Mouse (Mus musculus): Measurements from ENCODE around the gene Itga4. TPM values are rescaled to one million over a fixed set of nuclear protein-coding genes. Genes with fewer than 3 reads are reported as not detected.

Itga4 gene
- polyA plus RNA-seq, 1 experiment: 6.0 TPM

DNA sequence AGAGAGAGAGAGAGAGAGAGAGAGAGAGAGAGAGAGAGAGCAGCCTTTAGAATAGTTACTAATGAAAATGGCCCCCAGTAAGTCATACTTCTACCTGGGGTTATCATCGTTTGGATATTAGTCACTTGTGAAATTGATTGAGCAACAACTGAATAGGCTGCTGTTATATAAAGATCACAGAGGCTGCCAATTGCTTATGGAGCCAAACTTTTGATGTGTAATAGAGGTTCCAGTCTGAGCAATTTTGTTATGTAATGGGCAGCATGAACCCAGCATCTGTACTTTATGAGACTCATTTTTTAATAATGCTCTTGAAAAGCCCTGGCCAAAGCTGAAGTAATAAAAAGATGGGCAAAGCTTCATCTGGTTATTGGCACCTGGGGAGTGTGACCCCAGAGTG is 34.9 kb downstream of the Itga4 start:
- no peak overlapping the region for H3K27ac ChIP-seq (ENCODE audit: insufficient read depth, low read length)
- H3K4me1 ChIP-seq (ENCODE audit: control insufficient read depth, insufficient read depth, low read length): no peaks in the 10 kb centered on the region; the same call in 1 of the 2 replicates
- TF ChIP-seq CTCF (IDR thresholded peaks at IDR 0.05; ENCODE audit: extremely low read depth, insufficient read depth, low read length): no peak
- TF ChIP-seq POLR2A (IDR thresholded peaks at IDR 0.05; ENCODE audit: extremely low read depth, insufficient read depth, low read length): no peak
- no peak overlapping the region for H3K4me3 ChIP-seq (ENCODE audit: insufficient read depth, low read length)

- Histone ChIP-seq H3K4me1 (ENCODE audit: control insufficient read depth, insufficient read depth, low read length) (no peaks in the 10 kb centered on the region; the same call in 1 of the 2 replicates), H3K27ac (ENCODE audit: insufficient read depth, low read length) (no peak overlapping the region), H3K4me3 (ENCODE audit: insufficient read depth, low read length) (no peak overlapping the region)
- no peak for TF ChIP-seq POLR2A (IDR thresholded peaks at IDR 0.05; ENCODE audit: extremely low read depth, insufficient read depth, low read length)
- TF ChIP-seq CTCF (IDR thresholded peaks at IDR 0.05; ENCODE audit: extremely low read depth, insufficient read depth, low read length): no peak
Measured at GRCm38 (mm10) chr2:79291922-79292321, 36.7 kb downstream of the Itga4 start.

DNA sequence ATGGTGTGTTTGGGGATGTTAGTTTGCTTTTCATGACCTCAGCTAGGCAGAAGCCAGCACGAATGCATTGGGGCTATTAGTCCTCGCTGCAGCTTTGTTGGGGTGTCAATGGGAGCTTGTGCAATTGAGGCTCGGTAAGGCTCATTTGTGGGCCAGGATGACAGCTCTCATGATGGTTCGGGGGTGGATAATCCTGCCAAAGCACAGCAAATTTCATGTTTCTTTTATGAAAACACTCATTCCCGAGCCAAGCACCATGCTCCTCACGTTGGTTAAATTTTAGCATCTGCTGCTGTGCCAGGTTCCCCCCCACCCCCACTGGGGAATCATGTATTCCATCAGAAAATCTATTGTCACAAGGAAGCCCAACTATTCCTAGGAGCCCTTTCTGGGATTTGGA is 37.2 kb downstream of the Itga4 start:
- H3K4me3 ChIP-seq (ENCODE audit: insufficient read depth, low read length): no peak overlapping the region
- H3K4me1 ChIP-seq (ENCODE audit: control insufficient read depth, insufficient read depth, low read length): no peaks in the 10 kb centered on the region; the same call in 1 of the 2 replicates
- TF ChIP-seq CTCF (IDR thresholded peaks at IDR 0.05; ENCODE audit: extremely low read depth, insufficient read depth, low read length) (no peak), POLR2A (IDR thresholded peaks at IDR 0.05; ENCODE audit: extremely low read depth, insufficient read depth, low read length) (no peak)
- no peak overlapping the region for H3K27ac ChIP-seq (ENCODE audit: insufficient read depth, low read length)

GRCm38 (mm10) chr2:79302398-79302797 is 47.2 kb downstream of the Itga4 start:
- H3K4me1 ChIP-seq (ENCODE audit: control insufficient read depth, insufficient read depth, low read length): no peaks in the 10 kb centered on the region
- H3K27ac ChIP-seq (ENCODE audit: insufficient read depth, low read length): no peak overlapping the region
- TF ChIP-seq CTCF (IDR thresholded peaks at IDR 0.05; ENCODE audit: extremely low read depth, insufficient read depth, low read length) (no peak), POLR2A (IDR thresholded peaks at IDR 0.05; ENCODE audit: extremely low read depth, insufficient read depth, low read length) (no peak)
- H3K4me3 ChIP-seq (ENCODE audit: insufficient read depth, low read length): no peak overlapping the region

DNA sequence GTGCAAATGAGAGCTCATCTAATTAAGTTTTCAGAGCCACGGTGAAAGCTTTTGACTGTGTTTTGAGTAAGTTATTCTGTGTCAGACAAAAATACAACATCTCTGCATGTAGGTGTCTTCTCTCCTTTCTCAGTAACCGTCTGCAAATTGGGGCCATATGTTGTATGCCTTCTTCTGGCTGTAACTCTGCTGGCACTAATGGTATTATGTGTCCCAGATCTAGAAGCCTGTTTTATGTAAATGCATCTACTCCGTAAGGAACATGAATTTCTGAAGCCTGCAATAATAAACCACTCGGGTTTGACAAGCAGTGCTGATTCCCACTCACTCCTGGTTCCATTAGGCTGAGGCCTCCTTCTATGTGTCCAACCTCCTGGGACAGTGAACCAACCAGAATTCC is 52.3 kb downstream of the Itga4 start:
- no peak overlapping the region for H3K27ac ChIP-seq (ENCODE audit: insufficient read depth, low read length)
- no peak overlapping the region for H3K4me3 ChIP-seq (ENCODE audit: insufficient read depth, low read length)
- peaks cover 2% of the 10 kb centered on the region; the same call in 1 of the 2 replicates for H3K4me1 ChIP-seq (ENCODE audit: control insufficient read depth, insufficient read depth, low read length)
- TF ChIP-seq CTCF (IDR thresholded peaks at IDR 0.05; ENCODE audit: extremely low read depth, insufficient read depth, low read length): no peak
- TF ChIP-seq POLR2A (IDR thresholded peaks at IDR 0.05; ENCODE audit: extremely low read depth, insufficient read depth, low read length): no peak

- Histone ChIP-seq H3K27ac (ENCODE audit: insufficient read depth, low read length) (no peak overlapping the region), H3K4me1 (ENCODE audit: control insufficient read depth, insufficient read depth, low read length) (peaks cover 2% of the 10 kb centered on the region; the same call in 1 of the 2 replicates), H3K4me3 (ENCODE audit: insufficient read depth, low read length) (no peak overlapping the region)
- TF ChIP-seq CTCF (IDR thresholded peaks at IDR 0.05; ENCODE audit: extremely low read depth, insufficient read depth, low read length) (no peak), POLR2A (IDR thresholded peaks at IDR 0.05; ENCODE audit: extremely low read depth, insufficient read depth, low read length) (no peak)
Measured at GRCm38 (mm10) chr2:79309454-79310118, 54.4 kb downstream of the Itga4 start.

GRCm38 (mm10) chr2:79312499-79312898 is 57.3 kb downstream of the Itga4 start:
- H3K27ac ChIP-seq (ENCODE audit: insufficient read depth, low read length): no peak overlapping the region
- no peak overlapping the region for H3K4me3 ChIP-seq (ENCODE audit: insufficient read depth, low read length)
- peaks cover 2% of the 10 kb centered on the region; the same call in 1 of the 2 replicates for H3K4me1 ChIP-seq (ENCODE audit: control insufficient read depth, insufficient read depth, low read length)
- TF ChIP-seq POLR2A (IDR thresholded peaks at IDR 0.05; ENCODE audit: extremely low read depth, insufficient read depth, low read length) (no peak), CTCF (IDR thresholded peaks at IDR 0.05; ENCODE audit: extremely low read depth, insufficient read depth, low read length) (no peak)

DNA sequence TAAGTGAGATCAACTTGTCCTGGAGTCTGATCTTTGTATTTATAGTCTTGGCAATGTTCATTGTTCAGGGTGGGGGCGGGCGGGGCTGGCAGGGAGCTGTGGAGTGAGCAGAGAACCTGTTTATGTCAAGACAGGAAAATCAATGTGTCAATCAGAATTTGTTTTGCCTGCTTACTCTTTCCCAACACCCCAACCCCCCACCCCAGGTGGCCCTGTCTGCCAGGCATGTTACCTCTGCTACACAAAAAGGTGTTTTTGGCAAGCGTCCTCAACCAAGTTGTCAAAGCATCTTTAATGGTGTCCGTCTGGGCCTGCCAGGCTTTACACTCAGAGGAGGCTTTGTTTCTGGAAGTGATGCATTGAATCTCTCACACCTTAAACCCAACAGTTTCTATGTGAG is 59.9 kb downstream of the Itga4 start:
- Histone ChIP-seq H3K27ac (ENCODE audit: insufficient read depth, low read length) (no peak overlapping the region), H3K4me3 (ENCODE audit: insufficient read depth, low read length) (no peak overlapping the region), H3K4me1 (ENCODE audit: control insufficient read depth, insufficient read depth, low read length) (no peaks in the 10 kb centered on the region)
- TF ChIP-seq CTCF (IDR thresholded peaks at IDR 0.05; ENCODE audit: extremely low read depth, insufficient read depth, low read length): no peak
- no peak for TF ChIP-seq POLR2A (IDR thresholded peaks at IDR 0.05; ENCODE audit: extremely low read depth, insufficient read depth, low read length)

DNA sequence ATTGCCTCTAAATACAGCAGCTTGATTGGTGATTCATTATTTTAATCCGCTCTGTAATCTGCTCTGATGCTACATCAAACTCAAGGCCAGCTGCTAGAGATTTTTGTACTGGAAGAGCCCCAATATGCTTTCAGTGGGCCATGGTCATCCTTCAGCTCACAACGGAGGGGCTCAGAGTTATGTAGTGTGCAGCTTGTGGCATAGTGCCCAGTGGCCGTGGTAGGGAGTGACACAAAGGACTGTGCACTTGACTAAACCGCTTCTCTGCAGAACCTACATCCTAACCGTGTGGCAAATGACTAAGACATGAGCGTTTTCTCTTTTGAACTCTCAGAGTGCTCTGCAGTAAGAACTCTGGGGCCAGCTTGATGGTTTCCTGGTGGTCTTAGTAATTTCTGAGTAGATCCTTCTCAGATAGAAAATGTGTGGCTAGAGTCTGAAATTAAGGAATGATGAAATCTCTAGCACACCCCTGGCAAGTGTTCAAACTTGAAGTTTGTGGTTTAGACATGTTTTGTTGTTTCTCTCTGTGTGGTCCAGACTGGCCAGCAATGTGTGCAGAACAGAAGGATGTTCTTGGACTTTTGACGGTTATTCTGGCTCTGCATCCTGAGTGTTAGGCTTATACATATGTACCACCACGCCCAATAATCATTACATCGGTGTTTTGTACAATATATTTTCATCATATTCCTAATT is 61.1 kb downstream of the Itga4 start:
- Histone ChIP-seq H3K4me1 (ENCODE audit: control insufficient read depth, insufficient read depth, low read length) (no peaks in the 10 kb centered on the region), H3K4me3 (ENCODE audit: insufficient read depth, low read length) (no peak overlapping the region), H3K27ac (ENCODE audit: insufficient read depth, low read length) (no peak overlapping the region)
- TF ChIP-seq CTCF (IDR thresholded peaks at IDR 0.05; ENCODE audit: extremely low read depth, insufficient read depth, low read length) (no peak), POLR2A (IDR thresholded peaks at IDR 0.05; ENCODE audit: extremely low read depth, insufficient read depth, low read length) (no peak)

DNA sequence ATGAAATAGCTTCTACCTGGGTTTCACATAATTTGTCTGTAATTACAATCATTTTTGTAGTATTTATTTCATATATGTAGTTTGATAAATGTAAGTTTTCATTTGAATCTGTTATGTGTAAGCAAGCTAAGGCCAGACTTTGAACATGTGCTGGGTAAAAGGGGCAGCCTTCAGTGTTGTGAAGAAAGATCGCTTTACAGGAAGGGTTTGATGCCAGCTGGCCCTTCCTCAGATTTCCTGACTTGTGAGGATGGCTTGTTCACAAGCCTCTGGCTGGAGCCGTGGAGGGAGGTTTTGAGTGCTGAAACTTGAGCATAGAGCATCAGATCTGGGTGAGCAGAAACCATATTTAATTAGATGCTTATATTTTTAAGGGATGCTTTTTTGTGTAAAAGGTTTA is 72.9 kb downstream of the Itga4 start:
- TF ChIP-seq POLR2A (IDR thresholded peaks at IDR 0.05; ENCODE audit: extremely low read depth, insufficient read depth, low read length): no peak
- TF ChIP-seq CTCF (IDR thresholded peaks at IDR 0.05; ENCODE audit: extremely low read depth, insufficient read depth, low read length): no peak
- Histone ChIP-seq H3K27ac (ENCODE audit: insufficient read depth, low read length) (no peak overlapping the region), H3K4me3 (ENCODE audit: insufficient read depth, low read length) (no peak overlapping the region), H3K4me1 (ENCODE audit: control insufficient read depth, insufficient read depth, low read length) (no peaks in the 10 kb centered on the region)
